Mouse (Mus musculus): ENCODE measurements around the gene Dock8. TPM values are rescaled to one million over a fixed set of nuclear protein-coding genes. Genes with fewer than 3 reads are reported as not detected.

Dock8 gene
- total and polyA plus RNA-seq, 3 experiments, result 9.8 to 37.5 (median 22.4) TPM

DNA sequence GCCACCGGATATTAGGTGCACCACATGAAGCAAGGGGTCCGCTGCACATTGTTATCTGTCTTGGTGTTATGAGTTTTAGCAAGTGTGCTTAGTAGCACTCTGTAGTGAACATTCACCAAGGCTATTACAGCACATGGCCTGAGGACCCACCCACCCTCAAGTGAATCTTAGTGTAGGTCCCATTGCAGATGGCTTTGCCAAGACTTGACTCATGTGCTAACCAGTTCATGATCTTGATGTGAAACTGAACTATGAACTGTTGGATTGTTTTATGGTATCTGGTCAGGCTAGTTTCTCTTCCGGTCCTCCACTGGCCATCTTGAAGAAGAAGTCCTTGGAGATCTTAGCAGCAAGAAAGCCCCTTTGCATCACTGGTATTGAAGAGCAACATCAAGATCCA is 162.9 kb downstream of the Dock8 start:
- in situ Hi-C loops (cut with MboI; ENCODE audit: low pct_ligation_motif_present, low pct_unique_long_range_greater_than_20kb, low sequenced_read_pairs), result no loop called here
- Histone ChIP-seq H3K9ac (ENCODE audit: insufficient read depth, low read depth) (no peak overlapping the region), H3K27ac (ENCODE audit: insufficient read depth, low read depth) (no peak overlapping the region), H3K4me2 (ENCODE audit: insufficient read depth, low read depth, poor library complexity, severe bottlenecking) (no peak overlapping the region), H3K9me3 (replicated peaks; ENCODE audit: low read length) (no peaks in the 10 kb centered on the region), H3K79me2 (replicated peaks; ENCODE audit: control insufficient read depth, extremely low read depth, insufficient read depth, poor library complexity, severe bottlenecking) (no peaks in the 10 kb centered on the region), H3K36me3 (replicated peaks in 1 of 2; ENCODE audit: control insufficient read depth in 1 of 2, insufficient read depth in 1 of 2, low read length in 1 of 2) (peaks cover 76 to 92% of the 10 kb centered on the region in 2 experiments), H3K4me3 (replicated peaks in 1 of 3; ENCODE audit: low read depth in 2 of 3, low read length in 2 of 3, poor library complexity in 1 of 3) (no peak overlapping the region), H3K4me1 (ENCODE audit: control insufficient read depth in 1 of 2, insufficient read depth in 2 of 2) (no peaks in the 10 kb centered on the region), H3K27me3 (replicated peaks) (no peaks in the 10 kb centered on the region)
- TF ChIP-seq ZC3H11A (IDR thresholded peaks at IDR 0.05; ENCODE audit: low read depth, low read length) (no peak), POLR2A (IDR thresholded peaks at IDR 0.05; ENCODE audit: low read depth, low read length) (no peak), BHLHE40 (IDR thresholded peaks at IDR 0.05; ENCODE audit: low read depth, low read length) (no peak), CTCF (conservative IDR thresholded peaks at IDR 0.05 in 1 of 2, IDR thresholded peaks at IDR 0.05 in 1 of 2; ENCODE audit: low read depth in 2 of 2, low read length in 2 of 2) (no peak), HCFC1 (IDR thresholded peaks at IDR 0.05; ENCODE audit: low read depth, low read length) (no peak), ZMIZ1 (IDR thresholded peaks at IDR 0.05; ENCODE audit: low read depth, low read length) (no peak), ZKSCAN1 (IDR thresholded peaks at IDR 0.05; ENCODE audit: borderline replicate concordance, low read depth, low read length) (no peak), RAD21 (IDR thresholded peaks at IDR 0.05; ENCODE audit: low read depth, low read length) (no peak), GABPA (IDR thresholded peaks at IDR 0.05; ENCODE audit: insufficient replicate concordance, low read depth, low read length) (no peak), PAX5 (IDR thresholded peaks at IDR 0.05; ENCODE audit: low read length) (no peak), POLR2AphosphoS2 (IDR thresholded peaks at IDR 0.05; ENCODE audit: low read depth, low read length) (no peak), USF1 (IDR thresholded peaks at IDR 0.05; ENCODE audit: low read depth, low read length) (no peak), ZNF384 (IDR thresholded peaks at IDR 0.05; ENCODE audit: low read depth, low read length) (no peak), NRF1 (IDR thresholded peaks at IDR 0.05; ENCODE audit: low read depth, low read length) (no peak)
- no peak for DNase-seq (ENCODE audit: extremely low read depth)
- dilution Hi-C loops (cut with MboI; ENCODE audit: extremely low pct_ligation_motif_present, extremely low pct_unique_long_range_greater_than_20kb, low sequenced_read_pairs), result no loop called here

GRCm38 (mm10) chr19:25163426-25163825 is 164.1 kb downstream of the Dock8 start:
- H3K36me3 ChIP-seq (replicated peaks in 1 of 2; ENCODE audit: control insufficient read depth in 1 of 2, insufficient read depth in 1 of 2, low read length in 1 of 2), result peaks cover 70 to 92% of the 10 kb centered on the region in 2 experiments
- DNase-seq (ENCODE audit: extremely low read depth), result no peak

GRCm38 (mm10) chr19:25166412-25166811 is 167.1 kb downstream of the Dock8 start:
- no peak overlapping the region for H3K4me2 ChIP-seq (ENCODE audit: insufficient read depth, low read depth, poor library complexity, severe bottlenecking)
- no peaks in the 10 kb centered on the region for H3K27me3 ChIP-seq (replicated peaks)
- H3K9me3 ChIP-seq (replicated peaks; ENCODE audit: low read length), result no peaks in the 10 kb centered on the region
- peaks cover 73 to 96% of the 10 kb centered on the region in 2 experiments for H3K36me3 ChIP-seq (replicated peaks in 1 of 2; ENCODE audit: control insufficient read depth in 1 of 2, insufficient read depth in 1 of 2, low read length in 1 of 2)
- no peak overlapping the region for H3K9ac ChIP-seq (ENCODE audit: insufficient read depth, low read depth)
- H3K27ac ChIP-seq (ENCODE audit: insufficient read depth, low read depth), result no peak overlapping the region
- no peak for TF ChIP-seq CHD2 (IDR thresholded peaks at IDR 0.05; ENCODE audit: low read length)
- TF ChIP-seq POLR2AphosphoS2 (IDR thresholded peaks at IDR 0.05; ENCODE audit: low read depth, low read length), result no peak
- TF ChIP-seq SIN3A (IDR thresholded peaks at IDR 0.05; ENCODE audit: low read length), result no peak
- no peak for TF ChIP-seq MAZ (IDR thresholded peaks at IDR 0.05; ENCODE audit: low read depth, low read length)
- no peaks in the 10 kb centered on the region for H3K4me1 ChIP-seq (ENCODE audit: control insufficient read depth in 1 of 2, insufficient read depth in 2 of 2)
- dilution Hi-C loops (cut with MboI; ENCODE audit: extremely low pct_ligation_motif_present, extremely low pct_unique_long_range_greater_than_20kb, low sequenced_read_pairs) (no loop called here), in situ Hi-C loops (cut with MboI; ENCODE audit: low pct_ligation_motif_present, low pct_unique_long_range_greater_than_20kb, low sequenced_read_pairs) (no loop called here)
- no peaks in the 10 kb centered on the region for H3K79me2 ChIP-seq (replicated peaks; ENCODE audit: control insufficient read depth, extremely low read depth, insufficient read depth, poor library complexity, severe bottlenecking)
- DNase-seq (ENCODE audit: extremely low read depth), result no peak
- no peak overlapping the region for H3K4me3 ChIP-seq (replicated peaks in 1 of 3; ENCODE audit: low read depth in 2 of 3, low read length in 2 of 3, poor library complexity in 1 of 3)

More at GRCm38 (mm10) chr19:25163426-25163825, 164.1 kb downstream of the Dock8 start:
- no peak overlapping the region for H3K4me3 ChIP-seq (replicated peaks in 1 of 3; ENCODE audit: low read depth in 2 of 3, low read length in 2 of 3, poor library complexity in 1 of 3)
- H3K9me3 ChIP-seq (replicated peaks; ENCODE audit: low read length), result no peaks in the 10 kb centered on the region
- in situ Hi-C loops (cut with MboI; ENCODE audit: low pct_ligation_motif_present, low pct_unique_long_range_greater_than_20kb, low sequenced_read_pairs) (no loop called here), dilution Hi-C loops (cut with MboI; ENCODE audit: extremely low pct_ligation_motif_present, extremely low pct_unique_long_range_greater_than_20kb, low sequenced_read_pairs) (no loop called here)
- H3K79me2 ChIP-seq (replicated peaks; ENCODE audit: control insufficient read depth, extremely low read depth, insufficient read depth, poor library complexity, severe bottlenecking), result no peaks in the 10 kb centered on the region
- H3K4me1 ChIP-seq (ENCODE audit: control insufficient read depth in 1 of 2, insufficient read depth in 2 of 2), result no peaks in the 10 kb centered on the region
- no peak overlapping the region for H3K9ac ChIP-seq (ENCODE audit: insufficient read depth, low read depth)
- H3K4me2 ChIP-seq (ENCODE audit: insufficient read depth, low read depth, poor library complexity, severe bottlenecking), result no peak overlapping the region
- no peaks in the 10 kb centered on the region for H3K27me3 ChIP-seq (replicated peaks)
- no peak for TF ChIP-seq MAFK (IDR thresholded peaks at IDR 0.05; ENCODE audit: insufficient replicate concordance, low read length)
- no peak overlapping the region for H3K27ac ChIP-seq (ENCODE audit: insufficient read depth, low read depth)
